Mouse (Mus musculus): ENCODE data around the gene Efhc1.

Gene Efhc1

GRCm38 (mm10) chr1:20951799-20952198 is 373 bp downstream of the Efhc1 start:
- DNase-seq (ENCODE audit: low read depth, low spot score) = no peak

- DNase-seq (ENCODE audit: low read depth, low spot score) = no peak
Measured at GRCm38 (mm10) chr1:20954876-20955275, 3.5 kb downstream of the Efhc1 start.

GRCm38 (mm10) chr1:20969642-20970041 is 18.2 kb downstream of the Efhc1 start:
- DNase-seq (ENCODE audit: low read depth, low spot score) = no peak

GRCm38 (mm10) chr1:20973389-20973788 is 22.0 kb downstream of the Efhc1 start:
- DNase-seq (ENCODE audit: low read depth, low spot score) = no peak

- no peak for DNase-seq (ENCODE audit: low read depth, low spot score)
Measured at GRCm38 (mm10) chr1:20974341-20975135, 23.1 kb downstream of the Efhc1 start.

- DNase-seq (ENCODE audit: low read depth, low spot score) = no peak
Measured at GRCm38 (mm10) chr1:20980553-20980952, 29.1 kb downstream of the Efhc1 start.

GRCm38 (mm10) chr1:20981764-20982163 is 30.3 kb downstream of the Efhc1 start:
- no peak for DNase-seq (ENCODE audit: low read depth, low spot score)

- DNase-seq (ENCODE audit: low read depth, low spot score) = no peak
Measured at GRCm38 (mm10) chr1:20984103-20984502, 32.7 kb downstream of the Efhc1 start.

- DNase-seq (ENCODE audit: low read depth, low spot score) = no peak
Measured at GRCm38 (mm10) chr1:20984582-20984981, 33.2 kb downstream of the Efhc1 start.

GRCm38 (mm10) chr1:20986378-20987056 is 35.1 kb downstream of the Efhc1 start:
- DNase-seq (ENCODE audit: low read depth, low spot score) = no peak

GRCm38 (mm10) chr1:20989461-20990083 is 38.1 kb downstream of the Efhc1 start:
- DNase-seq (ENCODE audit: low read depth, low spot score) = no peak

- no peak for DNase-seq (ENCODE audit: low read depth, low spot score)
Measured at GRCm38 (mm10) chr1:20993690-20994089, 42.3 kb downstream of the Efhc1 start.

- DNase-seq (ENCODE audit: low read depth, low spot score) = no peak
Measured at GRCm38 (mm10) chr1:20994338-20994737, 42.9 kb downstream of the Efhc1 start.

- DNase-seq (ENCODE audit: low read depth, low spot score) = no peak
Measured at GRCm38 (mm10) chr1:20995331-20995986, 44.0 kb downstream of the Efhc1 start.

GRCm38 (mm10) chr1:20996603-20997327 is 45.3 kb downstream of the Efhc1 start:
- peak; percentile 47 for DNase-seq (ENCODE audit: low read depth, low spot score)

- DNase-seq (ENCODE audit: low read depth, low spot score) = no peak
Measured at GRCm38 (mm10) chr1:20997328-20997689, 45.9 kb downstream of the Efhc1 start.

GRCm38 (mm10) chr1:20997881-20998389 is 46.5 kb downstream of the Efhc1 start:
- no peak for DNase-seq (ENCODE audit: low read depth, low spot score)

GRCm38 (mm10) chr1:21002246-21003142 is 51.1 kb downstream of the Efhc1 start:
- DNase-seq (ENCODE audit: low read depth, low spot score) = no peak

GRCm38 (mm10) chr1:21004596-21004995 is 53.2 kb downstream of the Efhc1 start:
- no peak for DNase-seq (ENCODE audit: low read depth, low spot score)

GRCm38 (mm10) chr1:21006775-21007174 is 55.3 kb downstream of the Efhc1 start:
- DNase-seq (ENCODE audit: low read depth, low spot score) = no peak
